Mouse (Mus musculus): ENCODE measurements at regions not wholly inside any gene's neighbourhood (a gene's known extent, or its start where the extent isn't known, plus 50 kb on each side); places are given as distances from the start of the nearest gene placed in this dataset.

- no peak for DNase-seq
Observed at GRCm38 (mm10) chr10:21218431-21218830, 57.6 kb upstream of the Myb start.

GRCm38 (mm10) chr10:21220795-21221194 lies 60.0 kb upstream of the Myb start:
- DNase-seq, result no peak

GRCm38 (mm10) chr10:21221290-21221926 lies 60.6 kb upstream of the Myb start:
- DNase-seq, result no peak

- DNase-seq, result peak; percentile 14 to 17
Observed at GRCm38 (mm10) chr10:21222104-21223034, 61.6 kb upstream of the Myb start.

GRCm38 (mm10) chr10:21223104-21223910 lies 62.5 kb upstream of the Myb start:
- DNase-seq, result no peak

GRCm38 (mm10) chr10:21224229-21224628 lies 63.4 kb upstream of the Myb start:
- no peak for DNase-seq

GRCm38 (mm10) chr10:21226210-21226609 lies 65.4 kb upstream of the Myb start:
- no peak for DNase-seq

GRCm38 (mm10) chr10:21227764-21228163 lies 67.0 kb upstream of the Myb start:
- no peak for DNase-seq

- peak in 1 of 2 experiments; percentile 11 for DNase-seq
Observed at GRCm38 (mm10) chr10:21228557-21228956, 67.2 kb upstream of the Hbs1l start.

GRCm38 (mm10) chr10:21235172-21235571 lies 60.6 kb upstream of the Hbs1l start:
- no peak for DNase-seq

- DNase-seq, result no peak
Observed at GRCm38 (mm10) chr10:21237000-21237399, 58.8 kb upstream of the Hbs1l start.

GRCm38 (mm10) chr10:21239451-21239850 lies 56.3 kb upstream of the Hbs1l start:
- DNase-seq, result no peak

- no peak for DNase-seq
Observed at GRCm38 (mm10) chr10:21241557-21242222, 54.1 kb upstream of the Hbs1l start.

- DNase-seq, result no peak
Observed at GRCm38 (mm10) chr10:21242471-21243231, 53.1 kb upstream of the Hbs1l start.

- DNase-seq, result no peak
Observed at GRCm38 (mm10) chr10:21244849-21245453, 50.8 kb upstream of the Hbs1l start.

GRCm38 (mm10) chr10:21245558-21245957 lies 50.2 kb upstream of the Hbs1l start:
- DNase-seq, result no peak
